In genomic region chr1:160351880-160352234, GRCm38 (mm10) we compare ENCODE assay signal across 8 mouse cellular contexts.
DNase-seq lines count a peak whose midpoint lies in the region; ATAC-seq and TF ChIP-seq lines count a peak whose summit lies in the region.

No protein-coding gene starts in this region.

- dilution Hi-C loops in CH12.LX (cut with MboI; ENCODE audit: extremely low pct_ligation_motif_present, extremely low pct_unique_long_range_greater_than_20kb, low sequenced_read_pairs) = no loop called here

- TF ChIP-seq EP300 in CH12.LX (IDR thresholded peaks at IDR 0.05; ENCODE audit: low read length) = no peak
- no peak for TF ChIP-seq EP300 in heart, postnatal 0 days (IDR thresholded peaks at IDR 0.05; ENCODE audit: low read depth)

- H3K9me3 ChIP-seq in CH12.LX (replicated peaks; ENCODE audit: low read length) = no peaks in the 10 kb centered on the region
- H3K9me3 ChIP-seq in forebrain, embryonic 10.5 days = no peaks in the 10 kb centered on the region
- H3K9me3 ChIP-seq in heart, postnatal 0 days (replicated peaks; ENCODE audit: control insufficient read depth, low read length) = no peaks in the 10 kb centered on the region
- no peaks in the 10 kb centered on the region for H3K9me3 ChIP-seq in liver, embryonic 15.5 days (replicated peaks)

- DNase-seq in CH12.LX (ENCODE audit: extremely low read depth) = peak; percentile 13
- DNase-seq in brain, adult 2 months (ENCODE audit: low read depth, low spot score) = peak; percentile 95
- DNase-seq in forebrain, embryonic 10.5 days (ENCODE audit: extremely low spot score, low spot score) = peak; percentile 52
- peak; percentile 77 for DNase-seq in heart, postnatal 0 days (ENCODE audit: low spot score)
- DNase-seq in layer of hippocampus, adult 11-12 months (ENCODE audit: low spot score) = peak; percentile 78
- no peak for DNase-seq in thymus, postnatal 0 days (ENCODE audit: low spot score)

- TF ChIP-seq POLR2A in CH12.LX (IDR thresholded peaks at IDR 0.05; ENCODE audit: low read depth, low read length) = no peak
- 0 out of 2 replicates have a peak, but pooled peaks have one; percentile 26 for TF ChIP-seq POLR2A in olfactory bulb, adult 2 months (IDR thresholded peaks at IDR 0.05; ENCODE audit: insufficient read depth, low read depth, low read length)

- no peaks in the 10 kb centered on the region for H3K79me2 ChIP-seq in CH12.LX (replicated peaks; ENCODE audit: control insufficient read depth, extremely low read depth, insufficient read depth, poor library complexity, severe bottlenecking)

- no peaks in the 10 kb centered on the region for H3K27me3 ChIP-seq in CH12.LX (replicated peaks)
- H3K27me3 ChIP-seq in forebrain, embryonic 10.5 days (ENCODE audit: poor library complexity, severe bottlenecking) = no peaks in the 10 kb centered on the region
- no peaks in the 10 kb centered on the region for H3K27me3 ChIP-seq in heart, postnatal 0 days (ENCODE audit: control insufficient read depth, insufficient read depth, low read length)
- no peaks in the 10 kb centered on the region for H3K27me3 ChIP-seq in liver, embryonic 15.5 days

- H3K36me3 ChIP-seq in CH12.LX (replicated peaks in 1 of 2; ENCODE audit: control insufficient read depth in 1 of 2, insufficient read depth in 1 of 2, low read length in 1 of 2) = peaks cover 0 to 8% of the 10 kb centered on the region in 2 experiments
- H3K36me3 ChIP-seq in forebrain, embryonic 10.5 days (replicated peaks) = no peaks in the 10 kb centered on the region
- no peaks in the 10 kb centered on the region for H3K36me3 ChIP-seq in heart, postnatal 0 days (replicated peaks; ENCODE audit: control insufficient read depth, insufficient read depth, low read length)
- H3K36me3 ChIP-seq in liver, embryonic 15.5 days (replicated peaks) = no peaks in the 10 kb centered on the region

- H3K4me3 ChIP-seq in CH12.LX (replicated peaks in 1 of 3; ENCODE audit: low read depth in 2 of 3, low read length in 2 of 3, poor library complexity in 1 of 3) = no peak overlapping the region
- H3K4me3 ChIP-seq in forebrain, embryonic 10.5 days = peak overlapping the region; percentile 52
- peak overlapping the region; percentile 46 for H3K4me3 ChIP-seq in heart, postnatal 0 days (ENCODE audit: low read depth, low read length)
- H3K4me3 ChIP-seq in liver, embryonic 15.5 days (replicated peaks) = no peak overlapping the region
- H3K4me3 ChIP-seq in olfactory bulb, adult 2 months (ENCODE audit: insufficient read depth, low read depth, low read length) = peak overlapping the region; percentile 59

- in situ Hi-C loops in CH12.LX (cut with MboI; ENCODE audit: low pct_ligation_motif_present, low pct_unique_long_range_greater_than_20kb, low sequenced_read_pairs) = no loop called here

- no peak overlapping the region for H3K27ac ChIP-seq in CH12.LX (ENCODE audit: insufficient read depth, low read depth)
- H3K27ac ChIP-seq in forebrain, embryonic 10.5 days = peak overlapping the region; percentile 75
- peak overlapping the region; percentile 62 for H3K27ac ChIP-seq in heart, postnatal 0 days (ENCODE audit: low read depth)
- H3K27ac ChIP-seq in liver, embryonic 15.5 days (replicated peaks) = no peak overlapping the region
- peak overlapping the region; percentile 86 for H3K27ac ChIP-seq in olfactory bulb, adult 2 months (ENCODE audit: insufficient read depth, low read depth, low read length)

- H3K4me2 ChIP-seq in CH12.LX (ENCODE audit: insufficient read depth, low read depth, poor library complexity, severe bottlenecking) = no peak overlapping the region
- H3K4me2 ChIP-seq in heart, postnatal 0 days (ENCODE audit: low read depth, low read length) = peak overlapping the region; percentile 70
- peak overlapping the region; percentile 49 for H3K4me2 ChIP-seq in liver, embryonic 15.5 days

- no peak for TF ChIP-seq CTCF in CH12.LX (conservative IDR thresholded peaks at IDR 0.05 in 1 of 2, IDR thresholded peaks at IDR 0.05 in 1 of 2; ENCODE audit: low read depth in 2 of 2, low read length in 2 of 2)
- no peak; the same call in 1 of the 2 replicates for TF ChIP-seq CTCF in heart, postnatal 0 days (IDR thresholded peaks at IDR 0.05; ENCODE audit: low read depth)
- no peak for TF ChIP-seq CTCF in olfactory bulb, adult 2 months (IDR thresholded peaks at IDR 0.05; ENCODE audit: insufficient read depth, low read depth, low read length)

- peaks cover 11 to 13% of the 10 kb centered on the region in 2 experiments for H3K4me1 ChIP-seq in CH12.LX (ENCODE audit: control insufficient read depth in 1 of 2, insufficient read depth in 2 of 2)
- H3K4me1 ChIP-seq in forebrain, embryonic 10.5 days = peaks cover 17% of the 10 kb centered on the region
- H3K4me1 ChIP-seq in heart, postnatal 0 days (ENCODE audit: control insufficient read depth, insufficient read depth) = 0 out of 2 replicates have a peak, but pooled peaks cover 5% of the 10 kb centered on the region
- H3K4me1 ChIP-seq in liver, embryonic 15.5 days (replicated peaks) = peaks cover 7% of the 10 kb centered on the region; the same call in 1 of the 2 replicates
- H3K4me1 ChIP-seq in olfactory bulb, adult 2 months (ENCODE audit: control insufficient read depth, insufficient read depth, low read length) = no peaks in the 10 kb centered on the region

- WGBS in forebrain, embryonic 10.5 days = 1% methylated on average over 10 of the region's 10 CpGs
- WGBS in heart, postnatal 0 days = 2% methylated on average over 10 of the region's 10 CpGs
- 10% methylated on average over 10 of the region's 10 CpGs for WGBS in liver, embryonic 15.5 days (ENCODE audit: insufficient replicate concordance)
- WGBS in olfactory bulb, adult 2 months = 0% methylated on average over 10 of the region's 10 CpGs

- no peak for TF ChIP-seq RAD21 in CH12.LX (IDR thresholded peaks at IDR 0.05; ENCODE audit: low read depth, low read length)

- peak; percentile 74 for ATAC-seq in heart, postnatal 0 days (ENCODE audit: insufficient read depth, low read depth)
- ATAC-seq in liver, embryonic 15.5 days (ENCODE audit: insufficient read depth) = no peak

- H3K9ac ChIP-seq in CH12.LX (ENCODE audit: insufficient read depth, low read depth) = no peak overlapping the region
- H3K9ac ChIP-seq in heart, postnatal 0 days (replicated peaks; ENCODE audit: low read depth, low read length) = peak overlapping the region; percentile 48
- H3K9ac ChIP-seq in liver, embryonic 15.5 days = no peak overlapping the region; the same call in 1 of the 2 replicates

TF ChIP-seq in CH12.LX, 34 proteins besides CTCF, POLR2A, EP300 and RAD21:
- TF ChIP-seq ZMIZ1 (IDR thresholded peaks at IDR 0.05; ENCODE audit: low read depth, low read length) (no peak), PAX5 (IDR thresholded peaks at IDR 0.05; ENCODE audit: low read length) (no peak), BHLHE40 (IDR thresholded peaks at IDR 0.05; ENCODE audit: low read depth, low read length) (no peak), ETS1 (conservative IDR thresholded peaks at IDR 0.05; ENCODE audit: low read depth, low read length) (no peak), MAX (IDR thresholded peaks at IDR 0.05; ENCODE audit: low read length) (no peak), KAT2A (IDR thresholded peaks at IDR 0.05; ENCODE audit: insufficient replicate concordance, low read length) (no peak), JUN (IDR thresholded peaks at IDR 0.05; ENCODE audit: insufficient read depth, low read depth, low read length) (no peak), CHD1 (IDR thresholded peaks at IDR 0.05; ENCODE audit: low read depth, low read length) (no peak), IRF4 (IDR thresholded peaks at IDR 0.05; ENCODE audit: low read depth, low read length) (no peak), MYC (IDR thresholded peaks at IDR 0.05; ENCODE audit: low read depth, low read length) (no peak), ELF1 (IDR thresholded peaks at IDR 0.05; ENCODE audit: low read depth, low read length) (no peak), POLR2AphosphoS2 (IDR thresholded peaks at IDR 0.05; ENCODE audit: low read depth, low read length) (no peak), SMC3 (IDR thresholded peaks at IDR 0.05; ENCODE audit: low read depth, low read length) (no peak), SIN3A (IDR thresholded peaks at IDR 0.05; ENCODE audit: low read length) (no peak), UBTF (IDR thresholded peaks at IDR 0.05; ENCODE audit: low read depth, low read length) (no peak), MAFK (IDR thresholded peaks at IDR 0.05; ENCODE audit: insufficient replicate concordance, low read length) (no peak), MEF2A (IDR thresholded peaks at IDR 0.05; ENCODE audit: borderline replicate concordance, low read depth, low read length) (no peak), TCF12 (IDR thresholded peaks at IDR 0.05; ENCODE audit: low read depth, low read length) (no peak)

Comparison
In these comparisons a context has a peak if more than half of its experiments do, and no peak if none do; other contexts are left out.
1. H3K27ac ChIP-seq: peak in forebrain, embryonic 10.5 days (single experiment), heart, postnatal 0 days (single experiment) and olfactory bulb, adult 2 months (single experiment); none in CH12.LX (single experiment) and liver, embryonic 15.5 days (single experiment).
2. H3K4me3 ChIP-seq: peak in forebrain, embryonic 10.5 days (single experiment), heart, postnatal 0 days (single experiment) and olfactory bulb, adult 2 months (single experiment); none in CH12.LX (0 of 3) and liver, embryonic 15.5 days (single experiment).